Mouse (Mus musculus) liver, adult 2 months (tissue): ENCODE data around the gene Scn8a.

Experiments
- CTCF ChIP-seq: fragments of 200-500 bp; IDR thresholded peaks from 2 replicates; pipeline ENCODE4 v1.5.1; 2011; ENCODE audit warnings: low read depth, low read length, control low read depth
- POLR2A ChIP-seq: fragments of 200-500 bp; IDR thresholded peaks from 2 replicates; pipeline ENCODE4 v1.6.1; 2011; ENCODE audit warnings: low read length, control low read depth; ENCODE audit not compliant: insufficient read depth; ENCODE audit errors: extremely low read depth

- TF ChIP-seq CTCF (no peak), POLR2A (no peak)
Measured at GRCm38 (mm10) chr15:100924941-100925340, 55.3 kb downstream of the Scn8a start.
